Mouse (Mus musculus): ENCODE data around the gene Pyurf. TPM values are rescaled to one million over a fixed set of nuclear protein-coding genes. Genes with fewer than 3 reads are reported as not detected.
A peak's percentile ranks its signal among the peaks of the same experiment; 100 is the strongest.

Gene Pyurf
- total RNA-seq (2021): 10 to 100 TPM; 12.4 to 13.0 TPM
- long read RNA-seq, experiment 1, transcript Pyurf-201 (2 exons, 3,573 nt): major isoform, 37 of 37 reads
- long read RNA-seq, experiment 1, partial matches to known transcripts: 0 of 37 reads
- long read RNA-seq, experiment 1, other reads (novel, unspliced or antisense): 0 of 37 reads
- long read RNA-seq, experiment 2, transcript Pyurf-201 (2 exons, 3,573 nt): major isoform, 51 of 51 reads
- long read RNA-seq, experiment 2, partial matches to known transcripts: 0 of 51 reads
- long read RNA-seq, experiment 2, other reads (novel, unspliced or antisense): 0 of 51 reads

DNA sequence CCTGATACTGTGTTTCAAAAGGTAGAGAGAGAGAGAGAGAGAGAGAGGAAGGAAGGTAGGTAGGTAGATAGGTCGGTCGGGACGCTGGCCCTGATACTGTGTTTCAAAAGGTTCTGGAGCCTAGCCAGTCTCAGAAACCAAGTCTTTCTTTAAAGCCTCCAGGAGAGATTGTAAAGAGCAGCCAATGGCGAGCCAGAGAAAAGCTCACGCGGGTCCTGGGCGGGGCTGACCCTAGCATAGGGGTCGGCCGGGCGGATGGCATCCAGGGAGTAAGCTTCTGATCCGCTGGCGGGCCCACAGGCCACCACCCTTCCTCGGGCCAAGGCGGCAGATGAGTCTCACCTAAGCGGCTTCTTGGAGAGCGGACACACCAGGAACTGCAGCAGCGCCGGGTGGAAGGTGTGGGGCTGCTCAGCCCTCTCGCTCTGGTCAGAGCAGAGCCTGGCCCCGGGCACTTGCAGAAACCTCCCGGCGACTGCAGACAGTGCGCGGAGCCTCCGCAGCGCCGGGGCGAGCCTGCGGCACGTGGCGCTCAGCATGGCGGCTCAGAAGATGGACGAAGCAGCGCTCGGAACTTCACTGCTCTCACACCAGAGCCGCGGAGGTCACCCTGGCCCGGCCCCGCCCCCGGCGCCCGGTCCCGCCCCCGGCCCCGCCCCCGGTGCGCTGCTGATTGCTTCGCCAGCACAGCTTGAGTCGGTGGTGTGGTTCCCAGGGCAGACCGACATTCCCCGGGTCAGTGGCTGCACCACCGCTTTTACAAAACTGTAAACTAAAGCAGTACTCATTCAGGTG is at the start of gene Pyurf:
Pyurf (minus strand) TSS at position 612 of the 795 bp plus-strand sequence.
- peak; percentile 84 for DNase-seq

DNA sequence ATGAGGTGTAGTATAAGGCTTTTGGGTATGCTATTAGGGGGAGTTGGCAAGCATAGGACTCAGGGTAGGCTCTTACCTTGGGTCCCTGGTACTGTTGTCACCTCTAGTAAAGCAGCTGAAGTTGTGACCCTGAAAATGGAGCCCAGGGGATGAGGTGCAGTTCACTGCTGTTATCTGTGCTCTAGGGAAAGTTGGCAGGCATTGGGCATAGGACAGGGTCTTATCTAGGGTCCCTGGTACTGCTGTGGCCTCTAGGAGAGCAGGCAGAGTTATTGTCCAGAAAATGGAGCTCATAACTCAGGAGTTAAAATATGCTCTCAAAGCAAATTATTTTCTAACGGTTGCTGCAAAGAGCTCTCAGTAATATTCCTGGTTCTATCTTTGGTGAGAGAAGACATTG is 29.5 kb upstream of the Pyurf start:
- DNase-seq: no peak

DNA sequence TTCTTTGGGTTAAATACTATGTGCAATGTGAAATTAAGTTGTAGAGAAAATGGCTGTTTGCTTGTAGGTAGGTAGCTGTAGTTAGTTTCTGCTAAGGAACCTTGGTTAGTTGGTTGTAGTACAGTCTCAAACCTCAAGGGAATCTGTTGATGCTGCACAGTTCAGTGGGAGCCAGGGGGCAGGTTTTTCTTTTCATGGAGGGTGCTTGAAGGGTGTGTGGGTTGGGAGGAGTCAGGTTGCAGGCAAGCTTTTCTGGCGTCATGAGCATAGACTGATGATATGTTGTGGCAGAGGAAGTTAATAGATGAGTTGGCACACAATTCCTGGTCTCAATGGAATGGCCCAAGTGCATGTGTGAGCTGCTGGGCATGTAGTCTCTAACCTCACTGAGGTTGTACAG is 19.8 kb upstream of the Pyurf start:
- DNase-seq: no peak

DNA sequence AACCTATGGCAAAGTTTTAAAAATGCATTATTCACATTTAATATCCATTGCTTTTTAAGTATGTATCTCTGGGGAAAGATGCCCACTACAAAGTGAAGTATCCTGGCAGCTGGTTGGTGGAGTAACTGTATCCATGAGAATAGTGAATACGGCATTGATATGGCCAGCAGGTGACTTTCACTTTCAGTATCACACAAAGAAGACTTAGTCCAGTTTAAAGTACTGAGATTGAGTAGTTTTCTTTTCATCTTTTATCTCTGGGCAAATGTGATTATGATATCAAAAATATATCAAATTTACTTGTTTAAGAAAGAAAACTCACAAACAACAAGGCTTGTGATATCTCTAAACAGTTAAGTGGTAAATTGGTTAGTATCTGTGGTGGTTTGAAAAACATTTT is 14.8 kb upstream of the Pyurf start:
- DNase-seq: no peak

DNA sequence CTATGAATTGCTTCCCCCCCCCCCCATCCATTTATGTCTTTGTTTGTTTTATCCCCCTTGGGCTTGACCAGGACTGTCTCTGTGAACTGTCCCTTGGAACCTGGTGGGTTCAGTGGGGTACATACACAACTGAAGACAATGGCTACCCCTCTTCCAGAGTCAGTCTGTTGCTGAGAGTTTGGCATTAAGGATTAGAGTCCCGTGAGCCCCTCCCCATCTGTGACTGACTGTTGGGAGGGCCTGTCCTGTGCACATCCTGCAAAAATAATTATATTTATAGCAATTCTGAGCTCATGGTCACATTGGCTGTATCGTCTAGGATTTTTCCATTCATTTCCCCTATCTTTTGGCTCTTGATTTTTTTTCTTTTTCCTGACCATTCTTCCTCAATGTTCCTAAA is 11.8 kb upstream of the Pyurf start:
- DNase-seq: no peak

DNA sequence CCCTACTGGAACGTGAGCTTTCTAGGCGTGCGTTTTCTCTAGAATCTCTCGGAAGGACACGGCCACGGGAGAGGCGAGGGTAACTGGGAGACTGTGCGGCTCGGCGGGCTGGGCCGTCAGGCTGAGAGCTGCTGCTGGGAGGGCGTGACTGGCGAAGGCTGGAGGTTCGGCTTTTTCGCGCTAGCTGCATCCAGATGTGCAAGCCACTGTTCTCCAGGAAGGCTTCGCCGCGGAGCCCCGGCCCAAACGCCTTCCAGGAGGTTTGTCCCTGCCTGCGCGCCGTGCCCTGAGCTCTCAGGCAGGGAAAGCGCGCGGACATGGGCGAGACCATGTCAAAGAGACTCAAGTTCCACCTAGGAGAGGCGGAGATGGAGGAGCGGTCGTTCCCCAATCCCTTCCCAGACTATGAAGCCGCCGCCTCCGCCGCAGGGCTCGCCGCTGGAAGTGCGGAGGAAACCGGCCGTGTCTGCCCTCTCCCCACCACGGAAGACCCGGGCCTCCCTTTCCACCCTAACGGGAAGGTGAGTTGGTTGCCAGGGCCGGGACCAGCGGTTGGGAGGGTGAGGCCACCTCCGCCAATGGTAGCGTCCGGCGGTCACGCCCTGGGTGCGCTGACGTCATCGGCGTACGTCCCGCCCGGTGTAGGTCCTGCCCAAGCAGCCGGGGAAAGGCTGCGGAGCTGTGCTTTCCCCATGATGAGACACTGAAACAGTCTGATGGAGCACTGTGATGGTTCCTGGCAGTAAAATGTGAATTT is 11.0 kb upstream of the Pyurf start:
- DNase-seq: peak; percentile 93

DNA sequence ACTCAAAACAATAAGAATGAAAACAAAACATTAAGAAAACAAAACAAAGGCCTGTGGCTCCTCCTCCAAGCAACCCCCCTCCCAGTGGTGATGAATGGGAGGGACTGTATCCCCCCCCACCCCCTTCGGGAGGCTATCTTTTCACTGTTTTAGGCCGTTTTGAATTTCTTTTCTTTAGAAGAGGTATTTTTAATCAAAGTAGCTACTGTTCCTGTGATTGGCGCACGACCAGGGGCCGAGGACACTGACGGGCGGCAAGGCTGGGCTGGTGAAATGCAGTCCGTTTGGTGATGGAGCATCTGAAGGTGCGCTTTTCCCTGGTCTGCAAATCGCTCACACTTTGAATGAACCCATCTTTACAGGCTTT is 10.5 kb upstream of the Pyurf start, which contains the start of gene Lancl2:
Lancl2 (plus strand) TSS at position 165 of the 367 bp plus-strand sequence.
- DNase-seq: peak; percentile 24

DNA sequence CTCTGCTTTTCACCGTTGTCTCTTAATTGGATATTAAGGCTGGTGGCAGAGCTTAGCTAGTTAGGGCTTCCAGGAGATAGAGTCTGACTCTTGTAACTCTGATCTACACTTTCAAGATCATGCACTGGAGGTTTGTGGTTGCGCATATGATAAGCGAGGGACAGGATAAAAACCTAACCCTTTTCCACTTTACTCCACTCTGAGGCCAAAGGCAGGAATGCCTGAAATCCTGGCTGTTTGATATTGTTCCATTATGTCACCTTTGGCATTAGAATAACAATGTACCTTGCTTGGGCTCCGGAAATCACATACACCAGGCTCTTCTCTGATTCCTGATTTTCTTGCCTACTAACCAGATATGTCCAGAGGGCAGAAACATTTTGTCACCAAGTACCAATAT is 9.8 kb upstream of the Pyurf start:
- DNase-seq: no peak

DNA sequence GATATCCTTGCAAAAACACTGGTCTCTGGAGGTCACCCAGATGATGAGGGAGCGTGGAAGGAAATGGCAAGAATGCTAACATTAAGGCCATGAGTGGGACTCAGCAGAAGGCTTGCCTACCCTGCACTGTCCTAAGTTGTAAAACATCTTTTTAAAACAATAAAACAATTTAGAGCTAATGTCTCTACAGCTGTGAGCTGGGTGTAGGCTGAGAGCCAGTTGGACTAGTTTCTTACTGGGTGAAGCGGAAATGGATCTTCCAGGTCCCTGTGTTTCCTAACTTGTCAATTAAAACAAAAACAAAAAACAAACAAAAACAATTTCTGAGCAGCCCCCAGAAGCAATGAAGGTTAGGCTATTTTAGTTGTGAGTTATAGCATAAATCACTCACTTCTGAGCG is 1.2 kb upstream of the Pyurf start:
- DNase-seq: no peak

DNA sequence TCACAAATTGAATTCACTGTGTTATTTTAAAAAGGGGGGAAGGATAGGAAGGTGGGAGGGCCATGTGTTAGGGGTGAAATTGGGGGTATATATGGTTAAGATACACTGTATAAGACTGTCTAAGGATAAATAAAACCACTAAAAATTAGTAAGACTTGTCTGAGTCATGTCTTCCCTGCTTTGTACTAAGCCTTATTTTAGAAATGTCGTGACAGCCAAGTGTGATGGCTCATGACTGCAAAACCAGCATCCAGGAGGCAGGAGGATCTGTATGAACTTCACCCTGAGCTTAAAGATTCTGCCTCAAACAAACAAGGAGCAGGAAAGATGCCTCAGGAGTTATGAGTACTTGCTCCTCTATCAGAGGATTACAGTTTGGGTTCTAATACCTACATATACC is 7.7 kb downstream of the Pyurf start:
- DNase-seq: no peak

DNA sequence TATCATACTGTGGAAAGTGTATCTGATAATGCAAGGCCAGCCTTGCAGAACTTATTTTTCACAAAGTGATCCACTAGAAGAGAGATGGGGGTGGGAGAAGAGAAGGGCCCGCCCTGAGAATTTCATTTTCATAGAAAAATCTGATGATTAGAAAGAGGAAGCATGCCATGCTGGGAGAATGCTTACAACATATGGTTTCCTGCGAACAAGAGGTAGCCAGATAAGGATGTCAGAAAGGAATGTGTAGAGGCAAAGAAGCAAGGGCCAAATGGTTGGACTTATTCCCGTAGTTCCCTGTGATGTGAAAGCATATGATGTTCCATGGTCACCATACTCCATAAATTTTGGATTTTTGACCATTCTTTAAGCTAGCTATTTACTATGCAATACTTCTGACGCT is 30.6 kb downstream of the Pyurf start:
- DNase-seq: no peak

DNA sequence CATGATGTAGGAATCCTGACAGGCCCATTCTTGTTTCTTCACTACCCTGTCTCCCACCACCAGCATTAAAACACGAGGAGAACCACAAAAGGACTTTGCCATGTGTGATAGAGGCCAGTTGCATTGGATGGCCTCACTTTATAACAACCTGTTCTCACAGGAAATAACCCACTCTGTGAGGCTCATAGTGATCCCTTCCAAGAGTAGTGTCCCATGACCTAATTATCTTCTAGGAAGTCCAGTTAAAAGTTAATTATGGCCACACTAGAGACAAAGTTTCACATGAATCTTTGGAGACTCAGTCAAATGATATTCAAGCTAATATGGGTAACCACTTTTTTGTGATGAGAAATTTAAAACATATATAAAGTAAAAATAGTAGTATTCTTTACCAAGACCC is 44.6 kb downstream of the Pyurf start:
- no peak for DNase-seq

DNA sequence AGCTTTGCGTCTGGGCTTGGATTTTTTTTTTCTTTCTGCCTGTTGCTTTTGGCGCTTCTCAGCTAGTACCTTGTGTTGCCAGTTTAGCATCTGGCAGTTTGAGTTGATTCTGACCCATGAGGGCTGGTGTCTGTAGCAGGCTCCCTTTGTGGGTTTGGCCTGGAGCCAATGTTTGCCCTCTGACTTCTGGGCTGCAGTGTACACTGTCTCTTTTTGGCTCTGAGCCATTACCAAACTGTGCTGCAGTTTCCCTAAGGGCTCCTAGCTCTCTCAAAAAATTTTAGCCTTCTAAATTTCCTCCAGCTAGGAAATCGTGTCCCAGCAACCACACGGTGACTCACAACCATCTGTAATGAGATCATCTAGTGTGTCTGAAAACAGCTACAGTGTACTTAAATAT is 50.1 kb downstream of the Pyurf start:
- DNase-seq: peak; percentile 41

DNA sequence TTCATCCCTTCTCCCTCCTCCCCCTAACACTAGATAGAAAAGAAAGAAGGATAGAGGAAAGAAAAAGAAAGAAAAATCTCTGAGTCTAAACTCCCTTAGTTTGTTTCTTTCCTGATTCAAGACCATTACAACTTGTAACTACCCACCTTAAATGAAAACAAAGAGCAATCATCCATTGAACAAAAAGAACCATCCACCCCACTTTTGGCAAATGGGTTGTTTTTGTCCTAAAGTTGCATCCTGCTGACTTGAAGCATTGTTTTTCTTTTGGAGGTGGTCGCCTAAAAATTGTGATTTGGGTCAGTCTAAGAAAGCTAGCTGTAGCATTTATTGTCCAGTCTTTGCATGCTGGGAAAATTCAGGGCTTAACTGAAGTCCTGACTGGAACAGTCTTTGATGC is 52.3 kb downstream of the Pyurf start:
- DNase-seq: no peak

Other genes starting within 250 kb of the Pyurf start
- gene Ppm1k, start 156.6 kb downstream of the Pyurf start, total RNA-seq (2021): 10 to 100 TPM in 1 of 2 experiments, 1 to 10 TPM in 1; 7.9 to 11.1 TPM
- gene Herc6, start 111.1 kb downstream of the Pyurf start, total RNA-seq (2021): 1 to 10 TPM; 1.5 to 1.9 TPM
- 10 to 100 TPM; 15.1 to 15.8 TPM for gene Lancl2, start 10.5 kb upstream of the Pyurf start, total RNA-seq (2021)
- gene Vopp1, start 133.1 kb upstream of the Pyurf start, total RNA-seq (2021): 10 to 100 TPM in 1 of 2 experiments, 1 to 10 TPM in 1; 8.8 to 12.1 TPM
- gene Vmn1r21, start 158.3 kb upstream of the Pyurf start, total RNA-seq (2021): not detected
- gene Vmn1r22, start 215.9 kb upstream of the Pyurf start, total RNA-seq (2021): not detected
- gene Vmn1r23, start 234.8 kb upstream of the Pyurf start, total RNA-seq (2021): not detected

Measured in gastrocnemius, postnatal 10 days (tissue).